Mouse (Mus musculus) thymus, adult 2 months (tissue): ENCODE results near the gene Svbp.

Experiments
- CTCF ChIP-seq: fragments of 200-500 bp; IDR thresholded peaks from 2 replicates; pipeline ENCODE4 v1.5.1; 2012; ENCODE audit warnings: mild to moderate bottlenecking, control low read depth, low read length, moderate library complexity, borderline replicate concordance; ENCODE audit not compliant: control insufficient read depth, poor library complexity, insufficient read depth; ENCODE audit errors: extremely low read depth
- POLR2A ChIP-seq: fragments of 200-500 bp; IDR thresholded peaks from 2 replicates; pipeline ENCODE4 v1.6.1; 2012; ENCODE audit warnings: mild to moderate bottlenecking, low read length, control low read depth, moderate library complexity; ENCODE audit not compliant: control insufficient read depth, poor library complexity, insufficient read depth; ENCODE audit errors: extremely low read depth

DNA sequence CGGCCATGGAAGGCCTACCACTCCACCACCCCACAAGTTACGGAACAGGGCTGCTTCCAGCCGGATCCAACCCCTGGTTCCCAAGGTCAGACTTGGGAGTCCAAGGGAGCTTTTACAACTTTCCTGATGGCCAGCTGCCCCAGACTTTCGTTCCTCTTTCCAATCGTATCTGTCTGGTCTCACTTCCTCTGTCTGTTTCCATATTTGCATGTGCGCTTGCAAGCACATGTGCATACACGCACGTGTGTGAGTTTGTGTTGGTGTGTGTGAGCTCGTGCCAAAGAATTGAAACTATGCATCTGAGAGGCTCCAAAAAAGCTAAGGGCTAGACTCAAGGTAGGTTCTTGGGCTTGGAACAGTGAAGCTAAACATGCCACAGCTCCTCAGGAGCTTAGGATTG, 13.7 kb upstream of the Svbp start:
- TF ChIP-seq CTCF (no peak), POLR2A (no peak)
